Mouse (Mus musculus) heart, adult 2 months (tissue): ENCODE results near the gene Crtac1.

ENCODE experiments used
- CTCF ChIP-seq: fragments of 200-600 bp; IDR thresholded peaks from 2 replicates; pipeline ENCODE4 v1.8.1; 2022; ENCODE audit warnings: antibody characterized with exemption, mild to moderate bottlenecking, moderate library complexity
- POLR2A ChIP-seq: fragments of 200-500 bp; IDR thresholded peaks from 2 replicates; pipeline ENCODE4 v1.6.1; 2011; ENCODE audit warnings: mild to moderate bottlenecking, low read depth, low read length, control low read depth; ENCODE audit not compliant: insufficient read depth

- TF ChIP-seq CTCF (no peak), POLR2A (no peak)
Observed at GRCm38 (mm10) chr19:42260486-42260885, 171.1 kb downstream of the Crtac1 start.
